Mouse (Mus musculus) myocyte (in vitro differentiated cells): Measurements from ENCODE around the gene Dpm2. TPM values are rescaled to one million over a fixed set of nuclear protein-coding genes. Genes with fewer than 3 reads are reported as not detected.

Experiments used
- H3K27me3 ChIP-seq: one replicate; pipeline ENCODE4 v1.6.1; 2011; ENCODE audit not compliant: control insufficient read depth, insufficient read depth, insufficient read length
- H3K36me3 ChIP-seq: one replicate; pipeline ENCODE4 v1.6.1; 2011; ENCODE audit not compliant: control insufficient read depth, insufficient read depth
- H3K4me2 ChIP-seq: one replicate; pipeline ENCODE4 v1.6.1; 2011; ENCODE audit warnings: low read depth, control low read depth
- H3K4me3 ChIP-seq: one replicate; pipeline ENCODE4 v1.5.1; 2011; ENCODE audit warnings: mild to moderate bottlenecking, control low read depth, moderate library complexity
- H3K79me2 ChIP-seq: one replicate; pipeline ENCODE4 v1.6.1; 2011; ENCODE audit not compliant: control insufficient read depth, insufficient read depth
- H3ac ChIP-seq: one replicate; pipeline ENCODE4 v1.6.1; 2011; ENCODE audit not compliant: control insufficient read depth, insufficient read length
- CEBPB ChIP-seq: IDR thresholded peaks from 2 replicates; pipeline ENCODE4 v1.6.1; 2011; ENCODE audit warnings: mild to moderate bottlenecking, moderate library complexity; ENCODE audit not compliant: poor library complexity, insufficient read depth, severe bottlenecking
- E2F4 ChIP-seq: IDR thresholded peaks from one replicate; pipeline ENCODE4 v1.6.1; 2011; ENCODE audit warnings: mild to moderate bottlenecking, control low read depth, moderate library complexity; ENCODE audit not compliant: insufficient read depth
- MAX ChIP-seq: IDR thresholded peaks from one replicate; pipeline ENCODE4 v1.6.1; 2011; ENCODE audit warnings: low read depth, mild to moderate bottlenecking, control low read depth
- MYOD1 ChIP-seq, 3 experiments: IDR thresholded peaks; one replicate each; pipeline ENCODE4 v1.6.1; 2011; ENCODE audit warnings: control low read depth in 2 of 3, low read depth in 2 of 3, mild to moderate bottlenecking in 2 of 3, moderate library complexity in 1 of 3; ENCODE audit not compliant: insufficient read length in 2 of 3, control insufficient read depth in 1 of 3
- MYOG ChIP-seq, 3 experiments: IDR thresholded peaks; one replicate each; pipeline ENCODE4 v1.6.1; 2011; ENCODE audit warnings: control low read depth in 2 of 3, low read depth in 2 of 3, mild to moderate bottlenecking in 2 of 3; ENCODE audit not compliant: insufficient read length in 2 of 3, control insufficient read depth in 1 of 3, insufficient read depth in 1 of 3
- POLR2A ChIP-seq: IDR thresholded peaks from one replicate; pipeline ENCODE4 v1.6.1; 2011; ENCODE audit warnings: low read depth, mild to moderate bottlenecking, control low read depth, moderate library complexity; ENCODE audit not compliant: insufficient read length
- POLR2AphosphoS2 ChIP-seq: IDR thresholded peaks from one replicate; pipeline ENCODE4 v1.6.1; 2011; ENCODE audit warnings: low read depth, control low read depth; ENCODE audit not compliant: insufficient read length
- REST ChIP-seq: IDR thresholded peaks from one replicate; pipeline ENCODE4 v1.6.1; 2011; ENCODE audit warnings: mild to moderate bottlenecking, control low read depth, moderate library complexity; ENCODE audit not compliant: insufficient read depth, insufficient read length
- SRF ChIP-seq: IDR thresholded peaks from one replicate; pipeline ENCODE4 v1.6.1; 2011; ENCODE audit warnings: low read depth; ENCODE audit not compliant: control insufficient read depth, insufficient read length
- TCF12 ChIP-seq: IDR thresholded peaks from one replicate; pipeline ENCODE4 v1.6.1; 2011; ENCODE audit warnings: mild to moderate bottlenecking, control low read depth; ENCODE audit not compliant: poor library complexity, insufficient read depth, severe bottlenecking
- TCF3 ChIP-seq: IDR thresholded peaks from one replicate; pipeline ENCODE4 v1.6.1; 2011; ENCODE audit warnings: low read depth, control low read depth; ENCODE audit not compliant: insufficient read length
- USF1 ChIP-seq: IDR thresholded peaks from one replicate; pipeline ENCODE4 v1.6.1; 2011; ENCODE audit warnings: low read depth, mild to moderate bottlenecking, control low read depth, moderate library complexity
- polyA plus RNA-seq: library from polyadenylated mRNA; unstranded; fragments of >200 nt; fragmentation: generic; extraction: Trizol; gene quantifications from one replicate; pipeline ENCODE4 v1.2.1, GENCODE M21; 2012; ENCODE audit warnings: missing spikeins

Gene Dpm2
- polyA plus RNA-seq, 1 experiment: 47.5 TPM

DNA sequence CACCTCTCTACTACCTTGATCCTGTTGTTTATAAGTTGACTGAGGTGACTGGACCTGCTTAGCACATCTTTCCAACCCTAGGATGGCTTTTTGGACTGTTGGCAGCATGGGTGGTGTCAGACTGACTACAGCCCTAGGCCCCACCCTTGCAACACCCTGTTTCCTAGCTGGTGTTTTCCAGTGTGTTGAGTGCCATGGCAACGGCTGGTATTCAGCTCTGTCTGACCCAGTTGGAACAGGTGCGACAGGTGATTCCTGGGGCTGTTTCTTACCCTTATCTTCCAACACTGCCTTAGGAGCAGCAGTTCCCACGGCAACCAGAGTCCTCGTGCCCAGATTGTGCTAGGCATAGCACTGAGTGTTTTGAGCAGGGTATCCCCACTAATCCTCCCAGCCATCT, 32.2 kb upstream of the Dpm2 start:
- no peak for TF ChIP-seq E2F4
- no peak for TF ChIP-seq TCF12
- TF ChIP-seq POLR2AphosphoS2: no peak
- TF ChIP-seq USF1: no peak
- TF ChIP-seq MAX: no peak
- no peak for TF ChIP-seq POLR2A
- no peak for TF ChIP-seq MYOG (IDR thresholded peaks at IDR 0.05; ENCODE audit: control insufficient read depth in 1 of 3, insufficient read depth in 1 of 3, insufficient read length in 2 of 3, low read depth in 2 of 3)
- TF ChIP-seq MYOD1 (IDR thresholded peaks at IDR 0.05; ENCODE audit: control insufficient read depth in 1 of 3, insufficient read length in 2 of 3, low read depth in 2 of 3): no peak
- TF ChIP-seq TCF3: no peak
- TF ChIP-seq REST: no peak
- no peak for TF ChIP-seq SRF
- TF ChIP-seq CEBPB: no peak
- no peaks in the 10 kb centered on the region for H3K36me3 ChIP-seq
- no peak overlapping the region for H3K4me3 ChIP-seq
- H3ac ChIP-seq: no peak overlapping the region
- no peak overlapping the region for H3K4me2 ChIP-seq
- no peaks in the 10 kb centered on the region for H3K79me2 ChIP-seq
- no peaks in the 10 kb centered on the region for H3K27me3 ChIP-seq

DNA sequence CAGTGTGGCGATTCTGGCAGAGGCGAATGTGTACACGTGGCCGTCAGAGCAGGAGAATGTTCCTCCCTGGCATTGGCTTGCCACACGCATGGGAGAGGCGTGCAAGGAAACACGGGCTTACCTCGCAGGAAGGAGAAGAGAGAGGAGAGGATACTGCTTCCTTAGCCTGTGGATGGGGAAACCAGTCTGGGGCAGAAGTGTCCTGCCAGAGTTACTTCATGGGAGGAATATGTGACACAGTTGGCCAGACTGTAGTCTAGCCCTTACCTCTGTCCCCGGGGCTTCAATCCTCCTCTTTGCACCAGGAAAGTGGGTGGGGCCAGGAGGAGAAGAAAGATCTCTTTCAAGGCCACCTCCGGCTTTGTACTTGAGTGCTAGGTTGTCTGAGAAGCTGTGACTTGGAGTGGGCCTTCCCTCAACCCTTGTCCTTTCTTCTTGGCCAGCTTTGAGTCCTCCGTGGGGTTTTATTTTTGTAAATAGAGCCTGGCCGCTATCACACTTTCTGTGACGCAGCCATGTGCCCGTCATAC, 31.1 kb upstream of the Dpm2 start:
- TF ChIP-seq REST (no peak), TCF12 (no peak), USF1 (no peak), MYOG (IDR thresholded peaks at IDR 0.05; ENCODE audit: control insufficient read depth in 1 of 3, insufficient read depth in 1 of 3, insufficient read length in 2 of 3, low read depth in 2 of 3) (no peak), E2F4 (no peak)
- no peak overlapping the region for H3K4me3 ChIP-seq
- H3K4me2 ChIP-seq: no peak overlapping the region
- no peaks in the 10 kb centered on the region for H3K27me3 ChIP-seq
- no peak overlapping the region for H3ac ChIP-seq
- H3K36me3 ChIP-seq: no peaks in the 10 kb centered on the region
- H3K79me2 ChIP-seq: no peaks in the 10 kb centered on the region

DNA sequence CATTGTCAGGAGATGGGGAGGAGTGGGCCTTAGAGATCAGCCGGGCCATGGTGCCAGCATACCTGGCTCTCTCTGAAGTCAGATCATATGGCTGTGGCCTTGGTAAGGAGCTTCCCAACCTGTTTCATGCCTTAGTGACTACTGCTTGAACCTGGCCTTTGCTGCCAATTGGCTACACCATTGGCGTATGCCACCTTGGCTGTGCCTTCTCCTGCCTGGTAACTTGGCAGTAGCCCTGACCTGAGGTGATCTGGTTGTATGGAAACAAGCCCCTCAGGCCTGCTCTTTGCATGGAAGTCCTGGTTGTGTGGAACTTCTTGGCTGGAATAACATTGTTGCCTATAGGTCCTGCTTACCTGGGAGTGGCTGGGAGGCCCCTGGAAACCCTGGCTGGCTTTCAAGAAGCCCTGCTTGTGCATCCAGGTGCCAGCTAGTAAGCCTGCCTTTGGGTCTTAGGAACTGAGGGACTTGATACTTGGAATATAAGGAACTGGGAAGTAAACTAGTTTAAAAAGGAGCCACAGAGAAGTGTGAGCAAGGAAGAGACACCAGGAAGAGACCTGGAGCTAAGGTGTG, 29.2 kb upstream of the Dpm2 start:
- TF ChIP-seq MAX (no peak), TCF12 (no peak), E2F4 (no peak), SRF (peak; percentile 8), TCF3 (no peak), USF1 (no peak), POLR2A (no peak)
- Histone ChIP-seq H3K79me2 (no peaks in the 10 kb centered on the region), H3K36me3 (no peaks in the 10 kb centered on the region), H3ac (no peak overlapping the region), H3K4me2 (no peak overlapping the region), H3K27me3 (no peaks in the 10 kb centered on the region), H3K4me3 (no peak overlapping the region)

DNA sequence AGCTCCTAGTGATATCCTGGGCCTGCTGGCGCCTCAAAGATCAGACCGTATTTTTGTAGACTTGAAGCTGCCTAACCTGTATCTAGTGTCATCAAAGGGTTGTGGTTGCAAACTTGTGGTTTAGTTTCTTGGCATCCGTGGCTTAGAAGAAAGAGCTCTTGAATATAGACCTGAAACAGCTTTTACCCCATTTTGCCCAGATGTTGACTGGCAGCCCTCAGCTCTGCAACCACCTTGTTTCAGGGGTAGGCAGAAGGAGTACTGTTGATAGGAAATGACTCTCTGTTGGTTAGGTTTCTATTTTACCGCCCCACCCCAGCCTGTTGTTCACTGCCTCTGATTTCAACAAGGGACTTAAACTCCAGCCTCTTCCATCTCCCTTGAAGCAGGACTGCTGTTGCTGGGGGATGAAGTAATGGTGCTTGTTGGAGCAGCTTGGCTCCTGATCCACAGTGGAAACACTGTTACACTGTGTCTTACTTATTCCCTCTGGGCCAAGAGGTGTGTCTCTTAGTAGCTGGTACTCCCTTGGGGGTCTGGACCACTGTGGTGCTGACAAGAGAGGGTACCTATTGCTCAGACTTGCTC, 28.6 kb upstream of the Dpm2 start:
- TF ChIP-seq SRF (no peak), TCF3 (no peak), E2F4 (no peak), CEBPB (no peak), USF1 (no peak)
- no peak overlapping the region for H3ac ChIP-seq
- no peaks in the 10 kb centered on the region for H3K79me2 ChIP-seq

GRCm38 (mm10) chr2:32543031-32543449, 27.6 kb upstream of the Dpm2 start:
- Histone ChIP-seq H3K4me2 (no peak overlapping the region), H3K4me3 (no peak overlapping the region), H3ac (no peak overlapping the region), H3K27me3 (no peaks in the 10 kb centered on the region), H3K36me3 (no peaks in the 10 kb centered on the region), H3K79me2 (no peaks in the 10 kb centered on the region)
- TF ChIP-seq TCF12 (no peak), MYOD1 (IDR thresholded peaks at IDR 0.05; ENCODE audit: control insufficient read depth in 1 of 3, insufficient read length in 2 of 3, low read depth in 2 of 3) (peak in 2 of 3 experiments; percentile 73 to 79), MYOG (IDR thresholded peaks at IDR 0.05; ENCODE audit: control insufficient read depth in 1 of 3, insufficient read depth in 1 of 3, insufficient read length in 2 of 3, low read depth in 2 of 3) (peak in 2 of 3 experiments; percentile 5 to 57)

More for the DNA sequence above, 28.6 kb upstream of the Dpm2 start:
- H3K4me2 ChIP-seq: no peak overlapping the region
- H3K36me3 ChIP-seq: no peaks in the 10 kb centered on the region
- no peaks in the 10 kb centered on the region for H3K27me3 ChIP-seq
- no peak overlapping the region for H3K4me3 ChIP-seq
